Mouse (Mus musculus) olfactory bulb, adult 2 months (tissue): ENCODE measurements at regions not wholly inside any gene's neighbourhood (a gene's known extent, or its start where the extent isn't known, plus 50 kb on each side); places are given as distances from the start of the nearest gene placed in this dataset.

Source experiments
- CTCF ChIP-seq: fragments of 200-500 bp; IDR thresholded peaks from 2 replicates; pipeline ENCODE4 v1.5.1; 2012; ENCODE audit warnings: low read depth, mild to moderate bottlenecking, low read length, moderate library complexity; ENCODE audit not compliant: insufficient read depth
- POLR2A ChIP-seq: fragments of 200-500 bp; IDR thresholded peaks from 2 replicates; pipeline ENCODE4 v1.6.1; 2012; ENCODE audit warnings: mild to moderate bottlenecking, low read depth, low read length, moderate library complexity; ENCODE audit not compliant: insufficient read depth

- no peak for TF ChIP-seq CTCF
- TF ChIP-seq POLR2A, result no peak
Observed at GRCm38 (mm10) chr9:59125886-59126285, 89.6 kb upstream of the Neo1 start.
